Mouse (Mus musculus) forebrain, embryonic 15.5 days (tissue): ENCODE measurements around the gene Slc6a18. TPM values are rescaled to one million over a fixed set of nuclear protein-coding genes. Genes with fewer than 3 reads are reported as not detected.

Experiments used
- ATAC-seq: fragments of 200-750 bp; cut with Nextera tagmentation; replicated peaks from 2 replicates; pipeline ENCODE4 v1.8.0; 2017; ENCODE audit warnings: mild to moderate bottlenecking, moderate TSS enrichment, moderate library complexity
- H3K27ac ChIP-seq: fragments of 300-500 bp; sonication (generic); replicated peaks from 2 replicates; pipeline ENCODE4 v1.5.1; 2015; ENCODE audit warnings: mild to moderate bottlenecking, inconsistent platforms
- H3K27me3 ChIP-seq: fragments of 300-500 bp; sonication (generic); 2 replicates; pipeline ENCODE4 v1.6.1; 2015; ENCODE audit warnings: inconsistent platforms
- H3K36me3 ChIP-seq: fragments of 300-500 bp; sonication (generic); 2 replicates; pipeline ENCODE4 v1.6.1; 2015; ENCODE audit warnings: mild to moderate bottlenecking, inconsistent platforms
- H3K4me1 ChIP-seq: fragments of 300-500 bp; sonication (generic); 2 replicates; pipeline ENCODE4 v1.6.1; 2015; ENCODE audit warnings: inconsistent platforms
- H3K4me2 ChIP-seq: fragments of 300-500 bp; sonication (generic); replicated peaks from 2 replicates; pipeline ENCODE4 v1.6.1; 2015; ENCODE audit warnings: mild to moderate bottlenecking, inconsistent platforms
- H3K4me3 ChIP-seq: fragments of 300-500 bp; sonication (generic); 2 replicates; pipeline ENCODE4 v1.5.1; 2015; ENCODE audit warnings: mild to moderate bottlenecking, inconsistent platforms
- H3K9ac ChIP-seq: fragments of 300-500 bp; sonication (generic); replicated peaks from 2 replicates; pipeline ENCODE4 v1.6.1; 2015; ENCODE audit warnings: mild to moderate bottlenecking, inconsistent platforms
- H3K9me3 ChIP-seq: fragments of 300-500 bp; sonication (generic); 2 replicates; pipeline ENCODE4 v1.6.1; 2016; ENCODE audit warnings: inconsistent platforms
- WGBS: fragments of 180-500 bp; shearing (Covaris S2); methylation state at CpG from one replicate; pipeline ENCODE4 v1.1.7; 2015; ENCODE audit warnings: mixed read lengths; 5-methylcytosine and 5-hydroxymethylcytosine counted together
- polyA plus RNA-seq: library from polyadenylated mRNA; unstranded; fragments of >200 nt; fragmentation: Nextera tagmentation; extraction: Ambion mirVana; gene quantifications from 2 replicates; pipeline ENCODE4 v1.2.1, GENCODE M21; 2015

Slc6a18 gene
- polyA plus RNA-seq, 1 experiment from 2014 or later, result not detected

DNA sequence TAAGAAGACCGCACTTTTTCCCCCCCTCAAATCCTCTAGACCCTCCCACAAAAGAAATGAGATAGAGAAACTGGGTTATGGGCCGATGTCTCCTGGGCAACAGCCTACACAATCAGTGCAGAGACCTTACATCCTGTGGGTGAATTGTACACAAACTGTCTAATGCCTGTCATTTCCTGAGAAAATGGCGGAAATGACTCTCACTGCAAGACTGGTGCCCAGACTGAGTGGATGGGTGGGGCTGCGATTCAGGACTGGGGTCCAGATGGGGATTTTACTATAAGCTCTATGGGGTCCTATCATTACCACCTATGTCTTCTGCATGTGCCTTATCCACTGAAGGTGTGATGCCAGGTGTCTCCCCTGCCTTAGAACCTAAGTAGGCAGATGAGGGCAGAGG lies 25.0 kb upstream of the Slc6a18 start:
- no peak overlapping the region for H3K9ac ChIP-seq
- no peak overlapping the region for H3K27ac ChIP-seq
- no peaks in the 10 kb centered on the region for H3K9me3 ChIP-seq
- no peaks in the 10 kb centered on the region for H3K36me3 ChIP-seq
- WGBS, result 91% methylated on average over 4 of the region's 4 CpGs
- no peak overlapping the region for H3K4me2 ChIP-seq
- H3K4me3 ChIP-seq, result no peak overlapping the region
- no peaks in the 10 kb centered on the region for H3K4me1 ChIP-seq
- H3K27me3 ChIP-seq, result no peaks in the 10 kb centered on the region
- no peak for ATAC-seq

DNA sequence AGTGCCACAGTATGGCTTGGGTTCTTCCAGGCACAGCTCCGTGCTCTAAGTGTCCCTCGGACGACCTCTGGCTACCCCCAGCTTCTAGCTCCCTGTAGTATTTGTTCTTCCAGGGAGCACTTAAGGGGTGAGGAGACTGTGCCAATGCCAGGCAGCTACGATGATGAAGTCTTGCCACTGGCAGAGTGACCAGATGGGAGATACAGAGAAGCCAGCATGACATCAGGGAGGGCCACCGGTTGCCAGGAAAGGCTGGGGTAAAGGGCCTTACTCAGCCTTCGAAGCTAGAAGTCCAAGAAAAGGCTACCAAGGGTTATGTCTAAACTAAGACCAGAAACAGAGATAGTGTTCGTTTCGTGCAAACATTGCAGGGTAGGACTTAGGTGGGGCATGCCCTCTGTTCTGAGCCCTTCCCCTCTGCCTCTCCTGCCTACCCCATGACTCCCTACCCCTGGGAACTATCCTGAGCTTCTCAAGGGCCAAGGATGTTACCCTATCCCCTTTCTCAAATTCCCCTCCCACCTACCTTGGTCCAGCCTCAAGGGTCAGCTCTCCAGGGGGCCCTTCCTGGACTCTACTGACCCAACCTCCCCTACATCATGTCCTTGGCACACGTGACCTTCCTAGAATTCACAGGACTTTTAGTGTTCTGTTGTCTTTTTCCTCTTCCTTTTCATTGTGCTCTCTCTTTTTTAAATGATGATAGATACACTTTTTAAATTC lies 23.5 kb upstream of the Slc6a18 start:
- no peak overlapping the region for H3K9ac ChIP-seq
- no peaks in the 10 kb centered on the region for H3K9me3 ChIP-seq
- no peaks in the 10 kb centered on the region for H3K36me3 ChIP-seq
- ATAC-seq, result no peak
- no peak overlapping the region for H3K4me3 ChIP-seq
- no peaks in the 10 kb centered on the region for H3K4me1 ChIP-seq
- H3K27ac ChIP-seq, result no peak overlapping the region
- 87% methylated on average over 9 of the region's 9 CpGs for WGBS
- H3K4me2 ChIP-seq, result no peak overlapping the region
- no peaks in the 10 kb centered on the region for H3K27me3 ChIP-seq

DNA sequence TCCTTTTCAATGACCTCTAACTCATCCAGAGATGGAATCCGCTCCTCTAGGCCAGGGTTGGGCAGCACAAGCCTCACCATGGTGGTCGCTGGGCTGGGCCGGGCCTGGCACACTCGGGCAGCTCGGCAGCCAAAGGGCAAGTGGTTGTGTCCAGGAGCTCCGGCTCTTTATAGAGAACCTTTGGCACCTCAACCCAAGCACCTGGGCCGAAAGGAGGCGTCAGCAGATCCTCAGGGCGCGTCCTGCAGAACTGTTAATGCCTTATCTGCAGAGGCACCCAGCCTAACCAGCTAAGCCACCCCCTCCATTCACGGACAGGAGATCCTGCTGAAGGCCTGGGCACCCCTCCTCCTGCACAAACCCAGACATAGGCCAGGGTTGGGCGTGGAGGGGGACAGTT lies 22.7 kb upstream of the Slc6a18 start:
- 91% methylated on average over 12 of the region's 12 CpGs for WGBS
- Histone ChIP-seq H3K4me3 (no peak overlapping the region), H3K4me1 (no peaks in the 10 kb centered on the region), H3K9ac (no peak overlapping the region), H3K9me3 (no peaks in the 10 kb centered on the region), H3K36me3 (no peaks in the 10 kb centered on the region), H3K27ac (no peak overlapping the region), H3K4me2 (no peak overlapping the region), H3K27me3 (no peaks in the 10 kb centered on the region)
- no peak for ATAC-seq

DNA sequence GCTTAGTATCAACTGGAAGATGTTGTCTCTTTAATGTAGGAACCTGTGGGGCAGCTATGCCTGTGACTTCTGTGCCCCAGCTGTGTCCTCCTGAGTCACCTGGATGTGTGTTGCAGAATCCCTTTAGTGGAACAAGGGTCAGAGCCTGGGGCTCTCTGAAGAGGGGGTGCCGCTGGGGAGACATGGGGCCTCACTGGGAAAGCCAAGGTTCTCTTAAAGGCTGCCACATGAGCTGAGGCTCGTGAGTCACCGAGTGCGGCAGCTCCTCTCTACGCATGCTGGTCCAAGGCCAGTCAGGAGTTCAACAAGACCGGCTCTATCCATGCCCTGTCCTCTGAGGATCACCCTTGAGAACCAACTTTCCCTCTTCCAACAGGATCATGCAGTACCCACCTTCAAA lies 21.9 kb upstream of the Slc6a18 start:
- no peak overlapping the region for H3K9ac ChIP-seq
- no peak for ATAC-seq
- H3K4me1 ChIP-seq, result no peaks in the 10 kb centered on the region
- H3K27ac ChIP-seq, result no peak overlapping the region
- H3K4me3 ChIP-seq, result no peak overlapping the region
- no peak overlapping the region for H3K4me2 ChIP-seq
- H3K36me3 ChIP-seq, result no peaks in the 10 kb centered on the region
- 91% methylated on average over 6 of the region's 6 CpGs for WGBS
- H3K27me3 ChIP-seq, result no peaks in the 10 kb centered on the region
- no peaks in the 10 kb centered on the region for H3K9me3 ChIP-seq

DNA sequence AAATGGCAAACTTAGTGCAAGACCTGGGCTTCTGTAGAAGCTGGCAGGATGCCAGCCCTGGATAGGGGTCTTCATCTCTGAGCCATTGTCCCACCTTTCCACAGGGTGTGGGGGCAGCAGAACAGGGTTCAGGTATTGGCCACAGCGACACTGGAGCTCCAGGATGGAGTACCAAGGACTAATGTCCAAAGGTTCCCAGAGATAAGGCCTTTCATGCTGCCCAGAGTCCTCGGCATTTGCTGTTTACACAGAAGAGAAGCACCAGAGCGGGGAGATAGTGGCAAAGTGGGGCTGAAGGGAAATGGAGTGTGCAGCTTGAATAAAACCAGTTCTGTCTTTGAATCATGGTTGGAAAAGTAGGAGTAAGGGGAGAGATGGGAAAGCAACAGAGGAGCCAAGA lies 18.7 kb upstream of the Slc6a18 start:
- ATAC-seq, result no peak
- WGBS, result 85% methylated on average over 3 of the region's 3 CpGs

DNA sequence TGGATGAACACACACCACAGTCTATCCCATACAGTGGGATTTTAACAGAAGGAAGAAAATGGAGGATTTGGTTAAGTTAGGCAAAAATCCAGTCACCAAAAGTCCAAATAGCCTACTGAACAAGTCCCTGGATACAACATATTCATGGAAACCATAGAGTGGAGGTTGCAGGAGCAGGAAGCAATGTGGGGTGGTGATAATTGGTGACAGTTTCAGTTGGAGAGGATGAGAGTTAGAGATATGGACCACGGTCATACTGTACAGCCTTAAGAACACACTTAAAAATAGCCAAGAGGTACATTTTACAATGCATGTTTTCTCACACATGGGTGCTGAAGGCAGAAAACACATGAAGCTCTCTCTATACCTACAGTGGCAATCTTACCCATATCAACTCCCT lies 17.1 kb upstream of the Slc6a18 start:
- H3K4me3 ChIP-seq, result no peak overlapping the region
- no peak for ATAC-seq
- no peaks in the 10 kb centered on the region for H3K4me1 ChIP-seq
- no peak overlapping the region for H3K27ac ChIP-seq
- no peak overlapping the region for H3K4me2 ChIP-seq
- H3K9me3 ChIP-seq, result no peaks in the 10 kb centered on the region
- no peaks in the 10 kb centered on the region for H3K36me3 ChIP-seq
- WGBS, result 92% methylated on average over 1 of the region's 1 CpGs
- no peaks in the 10 kb centered on the region for H3K27me3 ChIP-seq
- no peak overlapping the region for H3K9ac ChIP-seq

More for the DNA sequence above, 18.7 kb upstream of the Slc6a18 start:
- H3K27ac ChIP-seq, result no peak overlapping the region
- H3K27me3 ChIP-seq, result no peaks in the 10 kb centered on the region
- H3K9me3 ChIP-seq, result no peaks in the 10 kb centered on the region
- H3K4me3 ChIP-seq, result no peak overlapping the region
- no peaks in the 10 kb centered on the region for H3K4me1 ChIP-seq
- no peak overlapping the region for H3K9ac ChIP-seq
- H3K4me2 ChIP-seq, result no peak overlapping the region
- no peaks in the 10 kb centered on the region for H3K36me3 ChIP-seq

DNA sequence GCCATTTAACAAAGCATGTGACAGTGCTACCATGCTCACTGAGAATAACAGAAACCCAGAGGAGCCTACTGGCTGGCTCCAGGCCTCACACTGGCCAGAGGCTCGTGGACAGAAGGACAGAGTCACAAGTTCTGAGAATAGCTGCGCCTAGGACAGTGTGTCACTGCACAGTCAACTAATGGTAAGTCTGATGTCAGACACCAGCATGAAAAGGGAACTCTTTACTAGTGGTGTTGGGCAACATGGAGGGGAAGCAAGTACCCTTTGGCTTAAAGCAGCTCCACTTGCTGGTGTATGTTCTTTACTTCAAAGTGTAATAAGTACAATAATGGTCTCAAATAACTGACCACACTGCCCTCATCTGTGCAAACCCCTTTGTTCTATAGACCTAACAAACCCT lies 15.5 kb upstream of the Slc6a18 start:
- WGBS, result 67% methylated on average over 2 of the region's 2 CpGs
- ATAC-seq, result no peak
- no peaks in the 10 kb centered on the region for H3K9me3 ChIP-seq

DNA sequence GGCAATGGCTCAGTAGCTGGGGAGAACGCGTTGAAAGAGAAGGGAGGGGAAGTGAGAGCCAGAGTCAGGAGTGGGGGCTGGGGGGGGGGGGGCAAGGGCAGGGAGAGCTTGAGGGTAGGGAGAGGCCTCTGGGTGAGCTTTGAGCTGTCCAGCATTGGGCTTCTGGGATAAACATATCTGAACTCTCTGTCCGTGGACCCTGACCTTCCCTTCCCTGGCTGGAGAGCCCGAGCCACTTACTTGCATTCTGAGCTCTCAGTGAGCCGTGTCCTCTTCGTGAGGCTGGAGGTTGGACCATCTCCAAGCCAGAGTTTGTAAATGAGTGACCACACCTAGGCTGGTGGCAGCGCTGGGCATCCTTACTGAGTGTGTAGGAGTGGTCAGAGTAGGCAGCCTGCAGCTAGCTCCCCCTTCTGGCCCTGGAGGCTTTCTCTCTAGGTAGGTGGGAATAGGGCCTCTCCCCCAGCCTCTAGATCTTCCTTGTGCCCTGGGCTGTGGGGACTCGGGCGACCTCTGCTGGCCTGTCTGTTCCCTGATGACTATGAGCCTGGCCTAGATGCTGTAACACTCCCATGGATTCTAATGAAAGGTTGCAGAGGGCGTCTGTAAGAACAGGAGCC lies 14.5 kb upstream of the Slc6a18 start:
- no peak overlapping the region for H3K4me3 ChIP-seq
- H3K9ac ChIP-seq, result no peak overlapping the region
- ATAC-seq, result peak; percentile 60; the same call in 1 of the 2 replicates
- H3K27ac ChIP-seq, result no peak overlapping the region
- H3K27me3 ChIP-seq, result no peaks in the 10 kb centered on the region
- H3K4me2 ChIP-seq, result no peak overlapping the region
- no peaks in the 10 kb centered on the region for H3K36me3 ChIP-seq
- H3K9me3 ChIP-seq, result no peaks in the 10 kb centered on the region
- H3K4me1 ChIP-seq, result no peaks in the 10 kb centered on the region
- WGBS, result 35% methylated on average over 10 of the region's 10 CpGs

More for the DNA sequence above, 15.5 kb upstream of the Slc6a18 start:
- Histone ChIP-seq H3K36me3 (no peaks in the 10 kb centered on the region), H3K9ac (no peak overlapping the region), H3K4me2 (no peak overlapping the region), H3K27me3 (no peaks in the 10 kb centered on the region), H3K4me3 (no peak overlapping the region), H3K4me1 (no peaks in the 10 kb centered on the region), H3K27ac (no peak overlapping the region)

DNA sequence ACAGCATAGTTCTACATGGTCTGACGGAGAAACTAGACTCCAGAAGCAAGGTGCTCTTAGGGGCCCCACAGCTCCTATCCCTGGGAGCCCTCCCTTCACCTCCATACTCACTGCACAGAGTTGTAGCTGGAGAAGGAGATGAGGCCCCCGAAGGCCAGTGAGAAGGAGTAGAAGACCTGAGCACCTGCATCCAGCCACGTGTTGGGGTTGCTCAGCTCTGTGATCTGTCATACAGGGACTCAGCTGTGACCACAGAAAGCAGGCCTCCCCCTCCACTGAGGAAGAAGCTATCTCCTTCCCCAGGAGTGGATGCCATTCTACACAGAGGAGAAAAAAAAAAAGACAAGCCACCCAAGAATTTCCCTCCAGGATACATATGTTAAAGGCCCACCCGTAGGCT lies 11.1 kb upstream of the Slc6a18 start:
- WGBS, result 84% methylated on average over 4 of the region's 4 CpGs
- ATAC-seq, result no peak
- H3K36me3 ChIP-seq, result no peaks in the 10 kb centered on the region

DNA sequence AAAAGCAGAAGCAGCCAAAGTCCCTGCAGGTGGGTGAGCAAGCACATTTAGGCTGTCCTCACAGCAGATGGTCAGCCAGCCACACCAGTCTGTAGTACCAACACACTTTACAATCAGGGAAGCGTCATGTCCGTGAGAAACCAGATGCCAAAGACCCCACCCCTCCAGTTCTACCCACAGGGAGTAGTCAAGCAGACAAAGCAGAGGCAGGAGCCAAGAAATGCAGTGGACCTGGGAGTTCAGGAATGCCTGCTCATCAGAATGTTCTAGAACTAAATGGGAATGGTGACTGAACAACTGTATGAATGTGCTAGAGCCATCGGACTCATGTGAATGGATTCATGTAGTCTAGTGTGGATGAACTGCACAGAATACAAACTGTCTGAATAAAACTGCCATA lies 9.8 kb upstream of the Slc6a18 start:
- ATAC-seq, result no peak
- Histone ChIP-seq H3K4me3 (no peak overlapping the region), H3K9ac (no peak overlapping the region), H3K27me3 (no peaks in the 10 kb centered on the region), H3K4me1 (no peaks in the 10 kb centered on the region), H3K36me3 (no peaks in the 10 kb centered on the region), H3K4me2 (no peak overlapping the region), H3K27ac (no peak overlapping the region), H3K9me3 (no peaks in the 10 kb centered on the region)
- 72% methylated on average over 3 of the region's 3 CpGs for WGBS

More for the DNA sequence above, 11.1 kb upstream of the Slc6a18 start:
- Histone ChIP-seq H3K27ac (no peak overlapping the region), H3K27me3 (no peaks in the 10 kb centered on the region), H3K4me2 (no peak overlapping the region), H3K9me3 (no peaks in the 10 kb centered on the region), H3K4me3 (no peak overlapping the region), H3K9ac (no peak overlapping the region), H3K4me1 (no peaks in the 10 kb centered on the region)

DNA sequence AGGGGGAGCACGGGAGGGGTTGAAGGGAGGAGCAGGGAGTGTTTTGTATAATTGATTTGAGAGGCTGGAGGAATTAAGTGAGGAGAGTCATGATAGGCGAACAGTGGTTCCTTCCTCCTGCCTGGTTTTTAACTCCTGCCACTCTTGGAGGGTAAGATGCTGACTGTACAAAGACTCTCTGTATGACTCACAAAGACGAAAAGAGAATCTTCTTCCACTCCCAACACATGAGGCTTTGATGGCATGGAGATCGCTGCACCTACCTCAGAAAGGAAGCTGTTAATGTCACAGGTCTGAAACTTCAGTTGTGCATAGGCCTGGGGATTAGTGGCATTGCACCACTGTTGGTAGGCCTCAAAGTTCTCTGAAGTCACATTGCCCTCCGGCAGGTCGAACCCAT lies 7.7 kb upstream of the Slc6a18 start:
- H3K27ac ChIP-seq, result no peak overlapping the region
- H3K9ac ChIP-seq, result no peak overlapping the region
- no peaks in the 10 kb centered on the region for H3K4me1 ChIP-seq
- no peaks in the 10 kb centered on the region for H3K9me3 ChIP-seq
- ATAC-seq, result no peak
- 83% methylated on average over 6 of the region's 6 CpGs for WGBS
- no peak overlapping the region for H3K4me2 ChIP-seq
- no peak overlapping the region for H3K4me3 ChIP-seq
- H3K27me3 ChIP-seq, result no peaks in the 10 kb centered on the region
- no peaks in the 10 kb centered on the region for H3K36me3 ChIP-seq

DNA sequence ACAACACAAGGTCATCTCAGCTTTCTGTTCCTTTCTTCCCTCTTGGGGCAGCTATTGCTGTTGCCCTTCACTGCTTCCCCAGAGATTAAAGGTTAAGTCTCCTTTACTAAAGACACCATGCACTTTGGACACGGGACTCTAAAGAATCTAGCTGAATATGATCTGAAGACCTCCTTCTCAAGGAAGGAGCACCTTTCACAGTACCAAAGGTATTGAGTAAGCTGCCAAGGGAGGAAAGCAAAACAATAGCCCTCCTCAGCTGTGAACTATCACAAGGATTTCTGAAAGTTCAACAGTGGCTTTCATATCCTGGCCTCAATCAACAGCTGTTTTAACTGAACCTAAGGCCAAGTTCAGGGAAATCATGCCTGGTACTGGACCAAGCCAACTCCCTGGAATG lies 6.6 kb upstream of the Slc6a18 start:
- ATAC-seq, result no peak
- Histone ChIP-seq H3K27me3 (no peaks in the 10 kb centered on the region), H3K36me3 (no peaks in the 10 kb centered on the region), H3K9me3 (no peaks in the 10 kb centered on the region), H3K4me2 (no peak overlapping the region), H3K4me3 (no peak overlapping the region), H3K27ac (no peak overlapping the region), H3K9ac (no peak overlapping the region), H3K4me1 (no peaks in the 10 kb centered on the region)
- 74% methylated on average over 1 of the region's 1 CpGs for WGBS

DNA sequence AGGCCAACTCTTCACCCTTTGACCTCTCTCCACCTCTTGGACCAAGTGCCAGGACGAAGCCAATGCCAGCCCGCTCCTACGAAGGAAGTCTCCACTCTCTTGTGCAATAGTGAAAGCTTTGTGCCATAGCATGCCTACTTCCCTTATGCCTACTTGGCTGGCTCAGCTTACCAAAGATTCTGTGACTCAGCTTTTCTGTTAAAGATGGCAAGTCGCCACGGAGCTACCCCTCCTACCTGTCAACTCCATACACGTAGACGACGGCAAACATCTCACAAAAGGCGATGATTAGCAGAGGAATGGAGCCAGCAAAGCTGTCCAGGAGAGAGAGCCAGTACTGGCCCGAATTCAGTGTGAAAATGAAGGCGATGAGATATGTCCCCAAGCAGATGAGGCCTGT lies 5.9 kb upstream of the Slc6a18 start:
- no peak for ATAC-seq

More for the DNA sequence above, 5.9 kb upstream of the Slc6a18 start:
- WGBS, result 79% methylated on average over 11 of the region's 11 CpGs
- H3K27ac ChIP-seq, result no peak overlapping the region
- H3K9me3 ChIP-seq, result no peaks in the 10 kb centered on the region
- H3K4me1 ChIP-seq, result no peaks in the 10 kb centered on the region
- no peak overlapping the region for H3K4me3 ChIP-seq
- no peaks in the 10 kb centered on the region for H3K36me3 ChIP-seq
- H3K4me2 ChIP-seq, result no peak overlapping the region
- H3K9ac ChIP-seq, result no peak overlapping the region
- H3K27me3 ChIP-seq, result no peaks in the 10 kb centered on the region
